Mouse (Mus musculus) E14TG2a.4 (cell line): ENCODE measurements around the gene Cryge.

ENCODE experiments used
- CTCF ChIP-seq: conservative IDR thresholded peaks from 2 replicates; pipeline ENCODE4 v1.5.1; 2014; ENCODE audit warnings: low read length
- POU5F1 ChIP-seq: IDR thresholded peaks from 2 replicates; pipeline ENCODE4 v1.6.1; 2014; ENCODE audit warnings: low read length, borderline replicate concordance

GRCm38 (mm10) chr1:65035513-65035912 lies 15.4 kb downstream of the Cryge start:
- TF ChIP-seq POU5F1 (no peak), CTCF (no peak)
